Comparison of ENCODE assay signal across 31 mouse cellular contexts in genomic region chr15:59241752-59242151, GRCm38 (mm10).
"Had no signal": no experiment of that assay in that cellular context is flagged by ENCODE, and none has a peak within 500 bp of the region (broad histone marks: within the 10 kb centered on the region; RNA-seq: fewer than 3 reads in every experiment).

No protein-coding gene starts in this region.

- ATAC-seq: liver, embryonic 12.5 days; liver, postnatal 0 days; lung, postnatal 0 days; midbrain, embryonic 13.5 days; midbrain, embryonic 15.5 days; midbrain, embryonic 16.5 days had no signal

- DNase-seq: left cerebral cortex, postnatal 4 days; liver; liver, embryonic 13.5 days; liver, postnatal 0 days; lung, adult 18-20 months; lung, adult 2 months; lung, embryonic 14.5 days; lung, postnatal 10 days; lung, postnatal 14 days; lung, postnatal 36 days; lung, postnatal 4 days; midbrain, embryonic 14.5 days had no signal

- H3K4me2 ChIP-seq: limb, embryonic 12.5 days; limb, embryonic 13.5 days; limb, embryonic 15.5 days; liver, embryonic 11.5 days; liver, embryonic 12.5 days; liver, embryonic 13.5 days; liver, embryonic 15.5 days; lung, embryonic 14.5 days; lung, embryonic 15.5 days; midbrain, embryonic 11.5 days; midbrain, embryonic 12.5 days; midbrain, embryonic 13.5 days; midbrain, embryonic 15.5 days; neural tube, embryonic 12.5 days had no signal

- H3K4me3 ChIP-seq: limb, embryonic 10.5 days; limb, embryonic 12.5 days; limb, embryonic 13.5 days; limb, embryonic 15.5 days; liver, embryonic 12.5 days; liver, embryonic 13.5 days; liver, embryonic 15.5 days; lung, embryonic 15.5 days; megakaryocyte, embryonic 14.5 days; midbrain, embryonic 10.5 days; midbrain, embryonic 12.5 days; midbrain, embryonic 13.5 days; midbrain, embryonic 15.5 days; neural tube, embryonic 12.5 days had no signal

- H3K27me3 ChIP-seq: limb, embryonic 12.5 days; limb, embryonic 13.5 days; limb, embryonic 15.5 days; liver, embryonic 12.5 days; liver, embryonic 13.5 days; lung, embryonic 15.5 days; midbrain, embryonic 12.5 days; midbrain, embryonic 13.5 days; midbrain, embryonic 15.5 days; neural tube, embryonic 12.5 days had no signal

- H3K9ac ChIP-seq: limb, embryonic 12.5 days; limb, embryonic 13.5 days; limb, embryonic 15.5 days; liver, embryonic 12.5 days; liver, embryonic 13.5 days; liver, embryonic 14.5 days; liver, embryonic 15.5 days; liver, postnatal 0 days; lung, embryonic 14.5 days; lung, embryonic 15.5 days; midbrain, embryonic 12.5 days; midbrain, embryonic 13.5 days; midbrain, embryonic 15.5 days; neural tube, embryonic 12.5 days had no signal

- H3K9me3 ChIP-seq: limb, embryonic 10.5 days; limb, embryonic 12.5 days; limb, embryonic 13.5 days; limb, embryonic 15.5 days; liver, embryonic 12.5 days; liver, embryonic 13.5 days; liver, embryonic 15.5 days; lung, embryonic 15.5 days; megakaryocyte, embryonic 14.5 days; midbrain, embryonic 10.5 days; midbrain, embryonic 12.5 days; midbrain, embryonic 13.5 days; midbrain, embryonic 15.5 days; neural tube, embryonic 12.5 days had no signal

- H3K4me1 ChIP-seq: limb, embryonic 10.5 days; limb, embryonic 12.5 days; limb, embryonic 13.5 days; limb, embryonic 15.5 days; liver, embryonic 12.5 days; midbrain, embryonic 12.5 days; midbrain, embryonic 15.5 days; neural tube, embryonic 12.5 days had no signal

- H3K36me3 ChIP-seq: limb, embryonic 10.5 days; limb, embryonic 12.5 days; limb, embryonic 13.5 days; limb, embryonic 15.5 days; liver, embryonic 12.5 days; liver, embryonic 13.5 days; liver, embryonic 15.5 days; lung, embryonic 15.5 days; midbrain, embryonic 10.5 days; midbrain, embryonic 12.5 days; midbrain, embryonic 13.5 days; midbrain, embryonic 15.5 days; neural tube, embryonic 12.5 days had no signal

- H3K27ac ChIP-seq: limb, embryonic 10.5 days; limb, embryonic 12.5 days; limb, embryonic 13.5 days; limb, embryonic 15.5 days; liver, embryonic 12.5 days; liver, embryonic 13.5 days; liver, embryonic 14.5 days; liver, embryonic 15.5 days; lung, embryonic 15.5 days; macrophage; midbrain, embryonic 10.5 days; midbrain, embryonic 12.5 days; midbrain, embryonic 13.5 days; midbrain, embryonic 15.5 days; neural tube, embryonic 12.5 days had no signal
